Mouse (Mus musculus): Measurements from ENCODE around the gene Vmp1.

Vmp1 gene

GRCm38 (mm10) chr11:86583313-86583825, 100.3 kb downstream of the Vmp1 start:
- no peak for DNase-seq

- no peak for DNase-seq
Measured at GRCm38 (mm10) chr11:86582543-86583260, 100.9 kb downstream of the Vmp1 start.

- no peak for DNase-seq
Measured at GRCm38 (mm10) chr11:86581943-86582542, 101.6 kb downstream of the Vmp1 start.

GRCm38 (mm10) chr11:86581250-86581753, 102.3 kb downstream of the Vmp1 start:
- no peak for DNase-seq

- no peak for DNase-seq
Measured at GRCm38 (mm10) chr11:86580319-86581113, 103.1 kb downstream of the Vmp1 start.

GRCm38 (mm10) chr11:86579731-86580318, 103.8 kb downstream of the Vmp1 start:
- DNase-seq = no peak

GRCm38 (mm10) chr11:86578809-86579730, 104.6 kb downstream of the Vmp1 start:
- DNase-seq = peak; percentile 14

- DNase-seq = no peak
Measured at GRCm38 (mm10) chr11:86578106-86578808, 105.4 kb downstream of the Vmp1 start.

- no peak for DNase-seq
Measured at GRCm38 (mm10) chr11:86577231-86577630, 106.4 kb downstream of the Vmp1 start.

GRCm38 (mm10) chr11:86575632-86576378, 107.8 kb downstream of the Vmp1 start:
- no peak for DNase-seq

GRCm38 (mm10) chr11:86574408-86574807, 109.2 kb downstream of the Vmp1 start:
- DNase-seq = no peak

GRCm38 (mm10) chr11:86573646-86574231, 109.9 kb downstream of the Vmp1 start:
- DNase-seq = no peak

- no peak for DNase-seq
Measured at GRCm38 (mm10) chr11:86572623-86573022, 111.0 kb downstream of the Vmp1 start.

GRCm38 (mm10) chr11:86571871-86572270, 111.8 kb downstream of the Vmp1 start:
- no peak for DNase-seq

- no peak for DNase-seq
Measured at GRCm38 (mm10) chr11:86571047-86571855, 112.4 kb downstream of the Vmp1 start.

- no peak for DNase-seq
Measured at GRCm38 (mm10) chr11:86570261-86570746, 113.3 kb downstream of the Vmp1 start.

- no peak for DNase-seq
Measured at GRCm38 (mm10) chr11:86568425-86568824, 115.2 kb downstream of the Vmp1 start.

- DNase-seq = no peak
Measured at GRCm38 (mm10) chr11:86558258-86558657, 125.4 kb downstream of the Vmp1 start.

GRCm38 (mm10) chr11:86553525-86553924, 130.1 kb downstream of the Vmp1 start:
- no peak for DNase-seq

Data from right cerebral cortex, postnatal 14 days (tissue).